19 mouse cellular contexts compared by ENCODE assay signal in the genomic region with DNA sequence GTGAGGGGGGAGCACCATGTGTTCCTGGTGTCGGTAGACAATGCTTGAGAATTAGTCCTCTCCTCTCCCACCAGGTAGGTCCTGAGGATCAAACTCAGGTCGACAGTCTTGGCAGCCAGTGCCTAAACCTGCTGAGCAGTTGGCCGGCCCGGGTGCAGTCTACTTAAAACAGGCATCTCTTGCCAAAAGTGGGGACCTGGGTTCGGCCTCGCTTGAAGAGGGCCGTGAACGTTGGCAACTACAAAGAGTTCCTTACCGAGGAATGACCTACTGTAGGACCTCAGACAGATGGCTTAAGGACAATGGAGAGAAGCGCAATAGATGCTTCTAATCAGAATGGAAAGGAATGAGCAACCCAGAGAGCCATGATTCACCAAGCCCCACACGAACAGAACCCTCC.
A peak's percentile ranks its signal among the peaks of the same experiment; 100 is the strongest.
DNase-seq lines count a peak whose midpoint lies in the region; ATAC-seq and TF ChIP-seq lines count a peak whose summit lies in the region.
"Had no signal": no experiment of that assay in that cellular context is flagged by ENCODE, and none has a peak within 500 bp of the region (broad histone marks: within the 10 kb centered on the region; RNA-seq: fewer than 3 reads in every experiment).

No protein-coding gene starts in this region.

- no peak overlapping the region for H3K4me2 ChIP-seq in forebrain, embryonic 16.5 days (ENCODE audit: low read length)
- H3K4me2 ChIP-seq: embryonic facial prominence, embryonic 13.5 days; forebrain, embryonic 13.5 days; heart, embryonic 13.5 days; hindbrain, embryonic 15.5 days had no signal

- H3K27ac ChIP-seq in testis, adult 2 months (ENCODE audit: control insufficient read depth, insufficient read depth, low read depth, low read length), result no peak overlapping the region
- H3K27ac ChIP-seq in cerebellum, adult 2 months (ENCODE audit: insufficient read depth, low read length), result no peak overlapping the region
- H3K27ac ChIP-seq in forebrain, embryonic 16.5 days (ENCODE audit: low read length), result no peak overlapping the region
- H3K27ac ChIP-seq: embryonic facial prominence, embryonic 13.5 days; forebrain, embryonic 13.5 days; gastrocnemius, adult 2 months; heart, embryonic 13.5 days; hindbrain, embryonic 15.5 days had no signal

- H3K9ac ChIP-seq in forebrain, embryonic 16.5 days (replicated peaks; ENCODE audit: low read depth, low read length), result no peak overlapping the region
- H3K9ac ChIP-seq: embryonic facial prominence, embryonic 13.5 days; forebrain, embryonic 13.5 days; heart, embryonic 13.5 days; hindbrain, embryonic 15.5 days had no signal

- TF ChIP-seq CTCF in testis, adult 2 months (IDR thresholded peaks at IDR 0.05; ENCODE audit: control insufficient read depth, insufficient read depth, insufficient replicate concordance, low read depth, low read length), result no peak
- TF ChIP-seq CTCF in cerebellum, adult 2 months (IDR thresholded peaks at IDR 0.05; ENCODE audit: borderline replicate concordance, insufficient read depth, low read depth, low read length), result no peak

- WGBS in cerebellum, adult 2 months, result 13% methylated on average over 11 of the region's 11 CpGs
- WGBS in forebrain, embryonic 16.5 days, result 85% methylated on average over 11 of the region's 11 CpGs

- ATAC-seq in forebrain, embryonic 16.5 days, result no peak
- ATAC-seq: forebrain, embryonic 13.5 days; intestine, postnatal 0 days had no signal

- no peaks in the 10 kb centered on the region for H3K9me3 ChIP-seq in forebrain, embryonic 16.5 days (ENCODE audit: control insufficient read depth, low read length)
- H3K9me3 ChIP-seq: embryonic facial prominence, embryonic 13.5 days; forebrain, embryonic 13.5 days; heart, embryonic 13.5 days; hindbrain, embryonic 15.5 days had no signal

- peaks cover 7% of the 10 kb centered on the region for H3K4me1 ChIP-seq in testis, adult 2 months (ENCODE audit: control insufficient read depth, insufficient read depth, low read length)
- H3K4me1 ChIP-seq in cerebellum, adult 2 months (ENCODE audit: control insufficient read depth, insufficient read depth, low read length), result no peaks in the 10 kb centered on the region
- peaks cover 14% of the 10 kb centered on the region for H3K4me1 ChIP-seq in forebrain, embryonic 16.5 days (replicated peaks; ENCODE audit: control insufficient read depth, insufficient read depth, low read length)
- H3K4me1 ChIP-seq: heart, embryonic 13.5 days; hindbrain, embryonic 15.5 days had no signal

- no peak for DNase-seq in testis, postnatal 10 days (ENCODE audit: low spot score)
- DNase-seq in cerebellum, adult 2 months, result peak; percentile 44 to 56
- DNase-seq in cerebellum, postnatal 10 days, result peak; percentile 77 to 91
- DNase-seq in lung, postnatal 10 days, result no peak
- no peak for DNase-seq in layer of hippocampus, postnatal 10 days (ENCODE audit: low spot score in 2 of 2)
- DNase-seq: adrenal gland, adult 2 months; adrenal gland, postnatal 25 days; gastrocnemius, adult 2 months; gastrocnemius, postnatal 36 days; heart, adult 11 months; heart, postnatal 36 days; kidney, adult 9 months had no signal

- no peaks in the 10 kb centered on the region for H3K27me3 ChIP-seq in testis, adult 2 months (ENCODE audit: control insufficient read depth, insufficient read depth, low read length)
- H3K27me3 ChIP-seq in cerebellum, adult 2 months (ENCODE audit: control insufficient read depth, insufficient read depth, low read length), result no peaks in the 10 kb centered on the region; the same call in 1 of the 2 replicates
- H3K27me3 ChIP-seq in forebrain, embryonic 16.5 days (replicated peaks; ENCODE audit: control insufficient read depth, insufficient read depth, low read length), result no peaks in the 10 kb centered on the region
- H3K27me3 ChIP-seq: embryonic facial prominence, embryonic 13.5 days; forebrain, embryonic 13.5 days; heart, embryonic 13.5 days; hindbrain, embryonic 15.5 days had no signal

- no peak for TF ChIP-seq POLR2A in testis, adult 2 months (IDR thresholded peaks at IDR 0.05; ENCODE audit: control insufficient read depth, low read depth, low read length)
- TF ChIP-seq POLR2A in cerebellum, adult 2 months (IDR thresholded peaks at IDR 0.05; ENCODE audit: borderline replicate concordance, insufficient read depth, low read length), result no peak

- no peaks in the 10 kb centered on the region for H3K36me3 ChIP-seq in testis, adult 2 months (ENCODE audit: control insufficient read depth, insufficient read depth, low read length)
- no peaks in the 10 kb centered on the region for H3K36me3 ChIP-seq in forebrain, embryonic 16.5 days (ENCODE audit: control insufficient read depth, insufficient read depth)
- H3K36me3 ChIP-seq: embryonic facial prominence, embryonic 13.5 days; heart, embryonic 13.5 days; hindbrain, embryonic 15.5 days had no signal

- peak overlapping the region; percentile 60 for H3K4me3 ChIP-seq in testis, adult 2 months (ENCODE audit: control insufficient read depth, low read depth, low read length)
- no peak overlapping the region for H3K4me3 ChIP-seq in cerebellum, adult 2 months (replicated peaks; ENCODE audit: insufficient read depth, low read depth, low read length)
- no peak overlapping the region for H3K4me3 ChIP-seq in forebrain, embryonic 16.5 days (replicated peaks; ENCODE audit: low read length)
- H3K4me3 ChIP-seq: embryonic facial prominence, embryonic 13.5 days; forebrain, embryonic 13.5 days; gastrocnemius, adult 2 months; heart, embryonic 13.5 days; hindbrain, embryonic 15.5 days had no signal

Comparison
In these comparisons a context has a peak if more than half of its experiments do, and no peak if none do; other contexts are left out.
1. DNase-seq: peak in cerebellum, adult 2 months (2 of 2) and cerebellum, postnatal 10 days (2 of 2); none in testis, postnatal 10 days (single experiment), lung, postnatal 10 days (single experiment) and layer of hippocampus, postnatal 10 days (0 of 2).